Mouse (Mus musculus): Measurements from ENCODE around the gene Gm13539.

- no peak for TF ChIP-seq CTCF (IDR thresholded peaks at IDR 0.05; ENCODE audit: insufficient read depth, low read depth, low read length)
- no peak for TF ChIP-seq POLR2A (IDR thresholded peaks at IDR 0.05; ENCODE audit: insufficient read depth, low read depth, low read length)
Observed at GRCm38 (mm10) chr2:25773507-25773906, 8.6 kb upstream of the Gm13539 start.

All from olfactory bulb, adult 2 months (tissue).